Mouse (Mus musculus) erythroblast, embryonic 14.5 days (primary cell): ENCODE data around the gene Rad51b.

Experiments
- GATA1 ChIP-seq: IDR thresholded peaks from 2 replicates; pipeline ENCODE4 v1.6.1; 2012; ENCODE audit warnings: low read length, inconsistent platforms, mixed read lengths
- TAL1 ChIP-seq: IDR thresholded peaks from 3 replicates; pipeline ENCODE4 v1.6.1; 2012; ENCODE audit warnings: low read length, inconsistent platforms, mixed read lengths

DNA sequence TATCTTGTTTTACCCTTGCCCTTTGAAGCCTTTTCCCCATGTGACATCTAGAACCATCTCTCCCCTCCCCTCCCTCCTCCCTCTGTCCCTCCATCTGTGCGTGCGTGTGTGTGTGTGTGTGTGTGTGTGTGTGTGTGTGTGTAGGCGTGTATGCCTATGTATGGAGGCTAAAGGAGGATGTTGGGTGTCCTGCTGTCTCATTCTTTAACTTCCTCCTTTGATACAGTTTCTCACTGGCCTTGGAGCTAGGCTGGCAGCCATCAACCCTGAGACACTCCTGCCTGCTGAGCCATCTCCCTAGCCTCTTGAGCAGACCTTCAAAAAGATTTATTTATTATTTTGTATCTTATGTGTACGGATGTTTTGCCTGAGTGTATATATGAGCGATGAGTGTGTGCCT lies 23.8 kb downstream of the Rad51b start:
- TF ChIP-seq TAL1, result no peak
- TF ChIP-seq GATA1, result no peak
